Mouse (Mus musculus) lung, embryonic 16.5 days (tissue): ENCODE data around the gene Rtn4r. TPM values are rescaled to one million over a fixed set of nuclear protein-coding genes. Genes with fewer than 3 reads are reported as not detected.
A peak's percentile ranks its signal among the peaks of the same experiment; 100 is the strongest.

Source experiments
- ATAC-seq: fragments of 200-750 bp; cut with Nextera tagmentation; 2 replicates; pipeline ENCODE4 v1.8.0; 2017; ENCODE audit warnings: low read depth, mild to moderate bottlenecking, moderate library complexity
- H3K27ac ChIP-seq: fragments of 300-500 bp; sonication (generic); 2 replicates; pipeline ENCODE4 v1.5.1; 2014; ENCODE audit warnings: mild to moderate bottlenecking, control low read depth, low read length
- H3K27me3 ChIP-seq: fragments of 300-500 bp; sonication (generic); 2 replicates; pipeline ENCODE4 v1.6.1; 2014; ENCODE audit warnings: low read depth, low read length, mixed read lengths; ENCODE audit not compliant: control insufficient read depth, insufficient read depth
- H3K36me3 ChIP-seq: fragments of 300-500 bp; sonication (generic); 2 replicates; pipeline ENCODE4 v1.6.1; 2014; ENCODE audit warnings: low read length; ENCODE audit not compliant: control insufficient read depth, insufficient read depth
- H3K4me1 ChIP-seq: fragments of 300-500 bp; sonication (generic); replicated peaks from 2 replicates; pipeline ENCODE4 v1.6.1; 2014; ENCODE audit warnings: low read length, mixed read lengths; ENCODE audit not compliant: control insufficient read depth, insufficient read depth
- H3K4me2 ChIP-seq: fragments of 300-500 bp; sonication (generic); 2 replicates; pipeline ENCODE4 v1.6.1; 2014; ENCODE audit warnings: low read depth, low read length, control low read depth
- H3K4me3 ChIP-seq: fragments of 300-500 bp; sonication (generic); 2 replicates; pipeline ENCODE4 v1.5.1; 2014; ENCODE audit warnings: mild to moderate bottlenecking, low read length, control low read depth
- H3K9ac ChIP-seq: fragments of 300-500 bp; sonication (generic); 2 replicates; pipeline ENCODE4 v1.6.1; 2014; ENCODE audit warnings: low read length, control low read depth
- H3K9me3 ChIP-seq: fragments of 300-500 bp; sonication (generic); 2 replicates; pipeline ENCODE4 v1.6.1; 2016; ENCODE audit warnings: low read length; ENCODE audit not compliant: control insufficient read depth
- WGBS: fragments of 180-500 bp; shearing (Covaris S2); extraction: QIAGEN DNeasy Blood & Tissue Kit; methylation state at CpG from one replicate; pipeline ENCODE4 v1.1.7; 2014; 5-methylcytosine and 5-hydroxymethylcytosine counted together
- polyA plus RNA-seq: library from polyadenylated mRNA; unstranded; fragments of >200 nt; fragmentation: Nextera tagmentation; extraction: Ambion mirVana; gene quantifications from 2 replicates; pipeline ENCODE4 v1.2.1, GENCODE M21; 2015

Gene Rtn4r
- polyA plus RNA-seq, 1 experiment from 2014 or later, result 0.35 TPM

- WGBS, result 69% methylated on average over 2 of the region's 2 CpGs
- H3K4me1 ChIP-seq, result peaks cover under 1% of the 10 kb centered on the region
- H3K4me2 ChIP-seq, result no peak overlapping the region
- no peak overlapping the region for H3K9ac ChIP-seq
- H3K27ac ChIP-seq, result no peak overlapping the region
- no peaks in the 10 kb centered on the region for H3K36me3 ChIP-seq
- ATAC-seq, result no peak
- no peak overlapping the region for H3K4me3 ChIP-seq
- peaks cover 11% of the 10 kb centered on the region for H3K27me3 ChIP-seq
- no peaks in the 10 kb centered on the region for H3K9me3 ChIP-seq
Observed at GRCm38 (mm10) chr16:18122740-18123139, 4.7 kb upstream of the Rtn4r start.

GRCm38 (mm10) chr16:18123471-18123870 is 4.0 kb upstream of the Rtn4r start:
- H3K36me3 ChIP-seq, result no peaks in the 10 kb centered on the region
- H3K27ac ChIP-seq, result no peak overlapping the region
- H3K9ac ChIP-seq, result no peak overlapping the region
- peaks cover 18% of the 10 kb centered on the region for H3K27me3 ChIP-seq
- no peak overlapping the region for H3K4me3 ChIP-seq
- ATAC-seq, result no peak
- no peaks in the 10 kb centered on the region for H3K9me3 ChIP-seq
- H3K4me2 ChIP-seq, result no peak overlapping the region
- 23% methylated on average over 1 of the region's 1 CpGs for WGBS
- peaks cover 6% of the 10 kb centered on the region for H3K4me1 ChIP-seq

- Histone ChIP-seq H3K9me3 (no peaks in the 10 kb centered on the region), H3K4me2 (no peak overlapping the region), H3K36me3 (no peaks in the 10 kb centered on the region), H3K4me1 (peaks cover 6% of the 10 kb centered on the region), H3K4me3 (no peak overlapping the region), H3K9ac (no peak overlapping the region), H3K27ac (no peak overlapping the region), H3K27me3 (peaks cover 24% of the 10 kb centered on the region)
- 69% methylated on average over 4 of the region's 4 CpGs for WGBS
- no peak for ATAC-seq
Observed at GRCm38 (mm10) chr16:18124040-18124439, 3.4 kb upstream of the Rtn4r start.

- Histone ChIP-seq H3K36me3 (no peaks in the 10 kb centered on the region), H3K9me3 (no peaks in the 10 kb centered on the region), H3K4me3 (no peak overlapping the region), H3K4me1 (peaks cover 6% of the 10 kb centered on the region), H3K9ac (no peak overlapping the region), H3K4me2 (no peak overlapping the region), H3K27me3 (peaks cover 28% of the 10 kb centered on the region), H3K27ac (no peak overlapping the region)
- 27% methylated on average over 5 of the region's 5 CpGs for WGBS
- ATAC-seq, result no peak
Observed at GRCm38 (mm10) chr16:18124626-18125025, 2.8 kb upstream of the Rtn4r start.

- H3K4me3 ChIP-seq, result no peak overlapping the region
- H3K36me3 ChIP-seq, result no peaks in the 10 kb centered on the region
- H3K4me2 ChIP-seq, result no peak overlapping the region
- WGBS, result 81% methylated on average over 2 of the region's 2 CpGs
- peaks cover 28% of the 10 kb centered on the region for H3K27me3 ChIP-seq
- H3K27ac ChIP-seq, result no peak overlapping the region
- H3K4me1 ChIP-seq, result peaks cover 8% of the 10 kb centered on the region
- H3K9ac ChIP-seq, result no peak overlapping the region
- H3K9me3 ChIP-seq, result no peaks in the 10 kb centered on the region
- no peak for ATAC-seq
Observed at GRCm38 (mm10) chr16:18125131-18125530, 2.3 kb upstream of the Rtn4r start.

GRCm38 (mm10) chr16:18126211-18126610 is 1.2 kb upstream of the Rtn4r start:
- peaks cover 28% of the 10 kb centered on the region for H3K27me3 ChIP-seq

GRCm38 (mm10) chr16:18127871-18128563 is 575 bp downstream of the Rtn4r start:
- 3% methylated on average over 49 of the region's 52 CpGs for WGBS
- H3K4me1 ChIP-seq, result peaks cover 12% of the 10 kb centered on the region
- H3K27me3 ChIP-seq, result peaks cover 28% of the 10 kb centered on the region
- H3K36me3 ChIP-seq, result no peaks in the 10 kb centered on the region
- peak overlapping the region; percentile 100 for H3K4me2 ChIP-seq
- peak overlapping the region; percentile 72 for H3K4me3 ChIP-seq
- peak overlapping the region; percentile 66 for H3K9ac ChIP-seq
- no peak overlapping the region for H3K27ac ChIP-seq
- H3K9me3 ChIP-seq, result no peaks in the 10 kb centered on the region
- peak; percentile 54 for ATAC-seq

More at GRCm38 (mm10) chr16:18126211-18126610, 1.2 kb upstream of the Rtn4r start:
- H3K4me1 ChIP-seq, result peaks cover 12% of the 10 kb centered on the region
- H3K9me3 ChIP-seq, result no peaks in the 10 kb centered on the region
- H3K9ac ChIP-seq, result no peak overlapping the region
- no peak overlapping the region for H3K4me2 ChIP-seq
- no peak overlapping the region for H3K4me3 ChIP-seq
- no peak overlapping the region for H3K27ac ChIP-seq
- WGBS, result 67% methylated on average over 3 of the region's 3 CpGs
- no peaks in the 10 kb centered on the region for H3K36me3 ChIP-seq
- ATAC-seq, result no peak

- no peaks in the 10 kb centered on the region for H3K9me3 ChIP-seq
- H3K9ac ChIP-seq, result no peak overlapping the region
- ATAC-seq, result no peak
- H3K27me3 ChIP-seq, result peaks cover 28% of the 10 kb centered on the region
- H3K27ac ChIP-seq, result no peak overlapping the region
- peaks cover 12% of the 10 kb centered on the region for H3K4me1 ChIP-seq
- H3K4me3 ChIP-seq, result no peak overlapping the region
- 63% methylated on average over 6 of the region's 6 CpGs for WGBS
- no peak overlapping the region for H3K4me2 ChIP-seq
- no peaks in the 10 kb centered on the region for H3K36me3 ChIP-seq
Observed at GRCm38 (mm10) chr16:18128564-18128935, 1.1 kb downstream of the Rtn4r start.

GRCm38 (mm10) chr16:18129413-18129812 is 2.0 kb downstream of the Rtn4r start:
- Histone ChIP-seq H3K4me2 (no peak overlapping the region), H3K4me3 (no peak overlapping the region), H3K9ac (no peak overlapping the region), H3K27me3 (peaks cover 30% of the 10 kb centered on the region), H3K4me1 (peaks cover 12% of the 10 kb centered on the region), H3K36me3 (no peaks in the 10 kb centered on the region), H3K9me3 (no peaks in the 10 kb centered on the region), H3K27ac (no peak overlapping the region)
- WGBS, result 69% methylated on average over 5 of the region's 5 CpGs
- ATAC-seq, result no peak
